Mouse (Mus musculus) 3134 (cell line): ENCODE results near the gene Caln1.

ENCODE experiments used
- DNase-seq: peaks from one replicate; pipeline ENCODE4 v3.0.0-alpha.2; 2011; ENCODE audit warnings: low spot score; ENCODE audit not compliant: insufficient read length; ENCODE audit errors: extremely low read depth

Caln1 gene

DNA sequence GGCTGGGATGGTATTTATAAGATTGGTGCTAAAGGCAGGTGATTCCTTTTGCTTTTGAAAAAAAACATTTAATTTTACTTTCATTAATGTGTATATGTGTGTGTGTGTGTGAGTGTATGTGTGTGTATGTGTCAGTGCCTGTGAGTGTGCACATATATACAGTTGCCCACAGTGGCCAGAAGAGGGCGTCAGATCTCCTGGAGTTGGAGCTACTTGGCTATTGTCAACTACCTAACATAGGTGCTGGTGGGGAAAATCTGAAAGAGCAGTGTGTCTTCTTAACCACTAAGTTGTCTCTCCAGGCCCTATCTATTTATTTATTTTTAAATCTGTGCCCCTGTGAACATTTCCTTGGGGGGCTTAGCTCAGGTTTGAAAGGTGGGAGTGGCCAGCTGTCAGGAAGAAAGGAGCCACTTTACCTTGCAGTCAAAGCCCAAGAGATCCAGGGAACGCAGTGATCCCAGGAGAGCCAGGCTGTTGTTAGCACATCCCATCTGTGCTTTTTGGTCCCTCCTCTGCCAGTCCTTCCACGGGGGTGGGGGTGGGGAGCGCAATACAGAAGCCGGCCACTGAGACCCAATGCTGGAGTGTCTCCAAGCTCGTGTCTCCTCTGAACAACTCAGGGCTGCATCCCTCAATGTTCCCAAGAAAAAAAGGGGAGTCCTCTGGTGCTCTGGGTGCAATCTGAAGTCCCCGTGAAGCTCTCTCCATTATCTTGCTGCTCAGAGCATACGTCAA lies 24.5 kb downstream of the Caln1 start:
- no peak for DNase-seq

DNA sequence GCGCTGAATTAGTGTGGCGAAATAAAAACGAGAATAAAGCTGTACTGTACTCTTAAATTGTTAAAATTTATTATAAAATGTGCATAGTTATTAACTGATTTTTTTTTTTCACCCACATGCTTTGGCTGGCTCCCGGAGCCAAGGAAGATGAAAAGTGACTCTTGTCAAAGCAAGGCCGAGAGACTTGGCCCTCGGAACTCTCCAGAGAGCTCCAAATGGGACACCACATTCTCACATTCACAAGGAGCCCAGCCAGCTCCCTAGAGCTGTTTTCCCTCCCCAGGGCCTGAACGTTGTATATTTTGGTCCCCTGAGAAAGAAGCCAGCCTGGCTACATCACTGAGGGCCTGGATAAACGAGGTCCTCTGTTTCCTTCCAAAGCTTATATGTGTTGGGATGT lies 25.1 kb downstream of the Caln1 start:
- DNase-seq: no peak

DNA sequence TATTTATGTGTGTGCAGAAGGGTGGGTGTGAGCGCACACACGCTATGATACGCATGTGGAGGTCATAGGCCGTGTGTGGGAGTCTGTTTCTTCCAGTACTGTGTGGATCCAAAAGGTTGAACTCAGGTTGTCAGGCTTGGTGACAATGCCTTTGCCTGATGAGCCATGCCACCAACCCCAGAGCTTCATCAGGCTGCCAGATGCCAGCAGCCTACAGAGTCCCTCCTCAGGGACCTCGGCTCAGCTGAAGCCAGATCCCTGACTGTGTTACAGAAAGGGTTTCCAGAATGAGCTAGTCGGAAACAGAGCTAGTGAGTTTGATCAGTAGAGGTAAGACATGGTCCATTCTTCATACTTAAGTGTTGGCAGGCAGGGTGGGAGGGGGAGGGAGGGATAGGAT lies 25.9 kb downstream of the Caln1 start:
- DNase-seq: no peak

DNA sequence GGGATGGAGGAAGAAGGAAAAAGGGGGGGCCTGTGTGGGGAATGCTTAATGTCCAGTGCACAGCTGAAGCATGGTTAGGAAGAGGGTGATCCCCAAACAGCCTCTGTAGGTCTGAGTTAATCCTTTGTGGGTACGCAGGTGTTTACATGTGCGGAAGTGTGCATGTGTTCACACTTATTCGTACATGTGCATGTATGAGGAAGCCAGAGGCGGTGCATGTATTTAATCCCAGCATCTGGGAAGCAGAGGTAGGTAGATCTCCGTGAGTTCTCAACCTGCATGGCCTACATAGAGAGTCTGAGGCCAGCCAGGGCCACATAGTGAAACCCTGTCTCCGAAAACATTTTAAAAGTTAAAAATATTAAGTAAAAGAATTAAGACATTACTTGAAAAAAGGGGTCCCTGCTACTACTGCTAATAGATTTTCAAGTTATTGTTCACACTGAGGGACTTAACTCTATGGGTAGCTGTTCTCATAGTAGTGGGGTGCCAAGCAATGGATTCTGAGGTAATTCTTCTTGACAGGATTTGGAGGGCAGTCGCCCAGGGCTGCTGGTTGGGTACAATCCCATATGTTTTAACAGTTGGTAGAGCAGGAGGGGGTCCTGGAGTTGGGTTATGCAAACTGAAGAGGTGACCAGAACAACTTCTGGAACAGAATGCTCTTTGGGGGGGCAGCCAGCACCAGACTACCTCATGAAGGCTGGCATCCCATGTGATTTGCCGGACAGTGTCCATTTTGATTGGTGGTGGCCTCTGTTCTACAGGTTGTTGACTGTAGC lies 31.1 kb downstream of the Caln1 start:
- DNase-seq: no peak

DNA sequence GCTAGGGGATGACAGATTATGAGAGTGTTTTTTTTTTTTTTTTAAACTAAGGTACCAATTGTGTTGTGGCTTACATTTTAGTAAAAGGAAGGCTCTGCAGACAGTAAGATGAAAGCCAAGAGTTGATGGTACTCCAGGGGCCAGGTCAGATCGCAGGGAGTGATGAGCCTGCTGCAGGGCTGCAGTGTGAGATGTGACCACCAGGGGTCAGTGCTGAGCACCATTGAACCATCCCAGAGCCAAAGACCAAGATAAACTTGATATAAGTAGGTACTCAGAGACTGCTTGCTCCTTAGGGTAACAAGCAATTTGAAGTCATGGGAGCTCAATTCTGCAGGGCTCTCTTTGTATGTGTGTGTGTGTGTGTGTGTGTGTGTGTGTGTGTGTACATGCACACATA lies 35.9 kb downstream of the Caln1 start:
- DNase-seq: peak; percentile 24

DNA sequence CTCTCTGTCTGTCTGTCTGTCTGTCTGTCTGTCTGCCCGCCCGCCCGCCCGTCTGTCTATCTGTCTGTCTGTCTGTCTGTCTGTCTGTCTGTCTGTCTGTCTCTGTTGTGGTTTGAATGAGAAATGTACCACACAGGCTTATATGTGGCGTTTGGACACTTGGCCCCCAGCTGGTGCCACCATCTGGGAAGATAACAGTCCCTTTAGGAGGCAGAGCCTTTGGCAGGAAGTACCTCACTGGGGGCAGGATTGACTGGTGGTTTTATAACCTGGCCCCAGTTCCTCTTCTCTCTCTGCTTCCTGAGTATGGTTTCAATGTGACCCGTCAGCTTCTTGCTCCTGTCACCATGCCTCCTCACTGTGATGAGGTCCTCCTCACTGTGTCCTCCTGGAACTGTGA lies 40.5 kb downstream of the Caln1 start:
- DNase-seq: no peak

DNA sequence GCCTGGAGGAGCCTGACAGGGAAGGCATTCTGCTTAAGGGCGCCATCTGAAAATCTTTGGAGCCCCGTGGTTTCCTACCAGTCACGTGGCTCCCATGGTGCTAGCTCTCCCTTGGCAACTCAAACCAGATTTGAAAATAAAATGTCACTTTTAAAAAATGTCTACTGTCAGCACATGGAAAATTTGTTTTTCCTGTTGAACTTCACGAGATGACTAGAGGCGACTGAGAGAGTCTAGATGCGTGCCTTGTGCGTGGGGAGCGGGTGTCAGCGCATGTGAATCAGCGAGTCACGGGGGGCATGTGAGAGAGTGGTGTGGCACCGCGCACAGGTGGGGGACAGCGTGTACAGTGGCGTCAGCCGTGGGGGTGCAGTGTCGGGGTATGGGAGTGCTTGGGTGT lies 42.3 kb downstream of the Caln1 start:
- DNase-seq: peak; percentile 6

DNA sequence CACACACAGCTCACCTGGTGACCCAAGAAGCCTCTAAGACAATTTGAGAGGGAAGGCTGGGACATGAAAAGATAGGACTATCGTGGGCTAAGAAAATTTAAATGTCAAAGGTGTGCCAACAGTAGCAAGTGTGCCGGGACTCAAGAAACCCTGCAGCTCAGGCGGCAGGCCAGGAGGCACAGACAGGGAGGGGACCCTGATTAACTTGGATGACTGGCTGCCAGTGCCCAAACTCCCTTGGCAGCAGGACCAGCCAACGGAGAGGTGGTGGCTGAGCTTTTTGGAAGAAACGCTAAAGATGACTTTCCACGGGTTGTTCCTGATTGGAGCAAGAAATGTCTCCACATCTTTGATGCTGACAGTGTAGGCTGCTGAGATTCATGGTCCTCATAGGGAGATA lies 78.2 kb downstream of the Caln1 start:
- no peak for DNase-seq

DNA sequence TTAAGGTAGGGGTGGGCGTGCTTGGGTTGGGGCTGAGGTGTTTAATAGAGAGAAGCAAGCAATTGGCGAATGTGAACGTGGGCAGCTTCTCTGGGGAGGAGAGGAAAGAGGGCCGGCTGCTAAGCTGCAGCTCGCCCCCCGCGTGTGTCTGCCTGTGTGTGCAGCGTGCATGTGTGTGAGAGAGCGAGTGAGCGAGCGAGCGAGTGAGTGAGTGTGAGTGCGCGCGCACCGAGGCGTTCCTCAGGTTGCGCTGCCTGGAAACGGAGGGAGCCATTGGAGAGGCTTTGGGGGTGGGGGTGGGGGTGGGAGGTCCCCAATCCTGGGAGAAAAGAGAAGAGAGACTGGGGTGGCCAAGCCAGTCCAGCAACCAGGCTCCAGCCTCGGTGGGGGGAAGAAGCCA lies 79.2 kb downstream of the Caln1 start:
- peak; percentile 5 for DNase-seq

DNA sequence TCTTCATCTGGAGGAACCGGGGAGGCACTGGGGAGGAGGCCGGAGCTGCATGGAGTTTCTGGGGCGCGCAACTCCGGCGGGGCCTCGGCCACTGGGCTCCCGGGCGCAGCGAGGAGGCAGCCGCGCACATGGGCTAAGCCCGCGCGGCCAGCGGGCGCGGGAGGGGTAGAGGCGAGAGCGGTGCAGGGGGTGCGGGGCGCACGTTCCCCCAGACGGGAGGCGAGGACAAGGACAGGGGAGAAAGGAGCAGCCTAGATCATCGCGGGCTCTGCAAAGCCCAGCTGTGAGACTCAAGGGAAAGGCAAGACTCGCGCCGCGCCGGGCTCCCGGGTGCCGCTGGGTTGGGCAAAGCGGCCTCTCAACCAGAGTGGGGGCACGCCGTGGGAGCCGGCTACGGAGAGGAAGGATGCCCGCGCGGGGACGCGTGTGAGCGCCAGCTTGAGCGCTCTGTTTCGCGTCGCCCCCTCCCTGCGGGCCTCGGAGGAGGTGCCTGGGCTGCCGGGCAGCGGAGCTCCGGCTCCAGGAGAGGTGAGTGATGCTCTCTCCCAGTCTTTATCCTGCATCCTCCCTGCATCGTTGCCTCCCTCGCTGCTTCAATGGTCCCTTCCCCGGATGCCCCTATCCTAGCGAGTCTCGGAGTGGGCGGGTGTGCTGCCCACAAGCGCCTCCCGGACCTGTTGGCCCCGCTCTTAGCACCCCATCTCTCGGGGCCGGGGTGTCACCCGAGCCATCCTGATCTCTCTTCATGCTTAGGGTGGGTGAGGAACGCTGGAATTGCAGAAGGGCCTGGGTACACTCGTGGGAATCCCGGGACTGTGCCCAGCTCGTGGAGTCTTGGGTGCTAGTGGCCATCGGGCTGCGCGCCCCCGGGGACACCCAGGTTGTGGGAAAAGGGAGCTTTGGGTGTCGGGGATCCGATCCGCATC lies 79.9 kb downstream of the Caln1 start:
- DNase-seq: peak; percentile 12

DNA sequence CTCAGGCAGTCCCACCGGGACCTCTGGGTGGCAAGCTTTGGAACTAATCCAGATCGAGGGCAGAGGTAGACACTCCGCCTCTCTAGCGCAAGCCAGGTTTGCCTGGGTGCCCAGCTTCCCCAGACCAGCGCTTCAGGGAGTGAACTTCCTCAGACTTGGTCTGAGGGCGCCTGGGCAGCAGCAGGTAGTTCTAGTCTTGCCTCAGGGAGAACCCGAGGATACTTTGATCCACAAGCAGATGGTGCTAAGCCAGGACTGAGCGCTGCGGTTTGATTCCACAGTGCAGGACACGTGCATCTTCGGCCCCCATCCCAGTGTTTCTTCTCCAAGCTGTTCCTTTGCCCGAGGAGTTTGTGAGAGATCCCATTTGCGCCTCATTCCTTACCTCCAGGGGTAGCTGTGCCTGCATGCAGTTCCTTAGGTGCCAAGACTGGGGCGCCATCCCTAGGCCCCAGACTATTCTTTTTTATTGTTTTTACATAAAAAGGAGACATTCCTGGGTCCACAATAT lies 80.8 kb downstream of the Caln1 start:
- DNase-seq: no peak

DNA sequence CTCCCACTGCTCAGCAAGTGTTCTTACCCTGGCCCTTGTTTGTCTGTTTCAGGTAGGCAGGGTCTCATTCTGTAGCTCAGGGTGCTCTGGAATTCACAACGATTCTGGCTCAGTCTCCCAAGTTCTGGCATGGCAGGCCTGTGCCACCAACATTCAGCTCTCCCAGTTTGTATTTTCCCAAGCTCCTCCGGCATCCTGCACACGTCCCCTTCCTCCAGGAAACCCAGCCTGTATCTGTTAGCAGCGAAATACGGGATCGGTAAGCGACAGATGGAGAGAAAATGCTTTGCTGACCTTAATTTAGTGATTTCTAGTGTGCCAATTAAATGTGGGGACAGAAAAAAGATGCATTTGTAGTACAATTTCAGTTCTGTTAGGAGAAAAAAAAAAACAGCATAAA lies 88.8 kb downstream of the Caln1 start:
- no peak for DNase-seq

DNA sequence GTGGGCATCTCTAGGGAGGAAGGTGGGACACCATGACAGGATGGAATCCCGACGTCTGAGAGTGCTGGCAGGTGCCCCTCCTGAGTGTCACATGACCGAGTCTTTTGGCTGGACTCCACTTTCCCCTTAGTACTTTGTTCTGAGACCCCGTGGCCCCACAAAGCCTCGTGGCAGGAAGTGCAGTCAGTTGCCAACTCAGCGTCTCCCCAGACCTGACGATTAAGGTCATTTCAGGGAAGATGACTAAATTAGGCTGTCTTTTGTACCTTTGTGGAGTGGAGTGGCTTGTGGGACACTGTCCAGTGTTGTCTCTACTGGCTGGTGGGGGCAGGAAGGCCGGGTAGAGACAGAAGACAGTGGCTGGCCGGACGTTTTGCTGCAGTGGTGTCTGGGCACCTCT lies 103.0 kb downstream of the Caln1 start:
- DNase-seq: peak; percentile 6

DNA sequence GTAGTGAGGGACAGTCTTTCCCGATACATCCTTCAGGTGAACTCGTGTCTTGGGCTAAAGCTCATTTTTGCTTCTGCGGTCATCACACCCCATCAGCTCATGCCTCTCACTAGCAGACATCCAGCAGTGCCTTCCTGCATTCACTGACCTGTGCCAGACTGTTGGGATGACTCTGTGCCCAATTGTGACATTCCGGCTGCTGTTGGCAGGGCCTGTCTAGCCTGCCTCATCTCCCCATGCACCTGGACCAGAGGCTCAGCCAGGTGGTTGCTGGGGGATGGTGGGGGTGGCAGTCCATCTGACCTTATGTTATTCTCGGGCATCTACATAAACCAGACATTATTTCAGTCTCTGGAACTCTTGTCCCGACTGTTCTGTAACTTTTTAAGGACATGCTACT lies 105.6 kb downstream of the Caln1 start:
- no peak for DNase-seq

DNA sequence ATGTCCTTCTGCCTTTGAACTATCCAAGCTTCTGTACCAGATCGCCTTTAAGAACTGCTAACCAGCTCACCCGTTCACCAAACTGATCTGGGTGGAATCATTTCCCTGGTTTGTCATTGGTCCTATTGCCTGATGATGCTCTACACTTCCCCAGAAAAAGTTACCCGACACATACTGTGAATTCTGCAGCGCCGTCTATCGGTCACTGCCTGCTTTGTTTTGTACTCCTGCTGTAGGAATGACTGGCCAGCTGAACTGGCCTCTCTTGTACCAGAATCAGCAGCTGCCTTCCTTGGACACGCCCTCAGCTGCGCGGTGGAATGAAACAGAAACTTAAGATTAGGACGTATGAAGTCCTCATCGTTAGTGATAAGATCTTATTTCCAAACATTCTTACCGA lies 107.5 kb downstream of the Caln1 start:
- no peak for DNase-seq

DNA sequence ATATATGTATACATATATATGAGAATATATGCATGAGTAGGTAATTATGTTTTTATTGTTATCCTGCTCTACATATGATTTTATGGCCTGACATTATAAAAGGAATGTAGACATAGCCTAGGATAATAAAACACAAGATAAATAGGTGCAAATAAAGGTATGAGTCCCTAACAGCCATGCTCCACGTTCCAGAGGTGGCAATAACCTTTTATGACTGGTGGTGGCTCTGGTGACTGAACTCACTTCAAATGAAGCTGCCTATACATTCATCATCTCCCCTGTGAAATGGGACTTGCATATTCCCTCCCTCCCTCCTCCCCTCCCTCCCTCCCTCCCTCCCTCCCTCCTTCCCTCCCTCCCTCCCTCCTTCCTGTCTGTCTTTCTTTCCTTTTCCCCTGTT lies 111.0 kb downstream of the Caln1 start:
- no peak for DNase-seq

DNA sequence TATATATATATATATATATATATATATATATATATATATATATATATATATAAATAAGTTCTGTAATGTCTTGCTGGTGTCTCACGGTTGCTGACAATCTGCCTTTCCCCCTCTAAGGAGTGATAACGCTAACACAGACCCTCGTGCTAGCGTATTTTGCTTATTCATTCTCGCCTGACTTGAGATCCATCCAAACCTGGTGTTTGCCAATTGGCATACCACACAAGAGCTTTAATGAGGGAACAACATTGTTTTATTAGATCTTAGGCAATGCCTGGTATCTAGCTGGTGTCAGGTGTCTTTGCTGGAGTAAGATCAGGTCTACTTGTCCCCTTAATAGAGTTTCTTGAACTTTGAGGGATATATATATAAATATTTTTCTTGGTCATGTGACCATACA lies 122.2 kb downstream of the Caln1 start:
- DNase-seq: no peak

DNA sequence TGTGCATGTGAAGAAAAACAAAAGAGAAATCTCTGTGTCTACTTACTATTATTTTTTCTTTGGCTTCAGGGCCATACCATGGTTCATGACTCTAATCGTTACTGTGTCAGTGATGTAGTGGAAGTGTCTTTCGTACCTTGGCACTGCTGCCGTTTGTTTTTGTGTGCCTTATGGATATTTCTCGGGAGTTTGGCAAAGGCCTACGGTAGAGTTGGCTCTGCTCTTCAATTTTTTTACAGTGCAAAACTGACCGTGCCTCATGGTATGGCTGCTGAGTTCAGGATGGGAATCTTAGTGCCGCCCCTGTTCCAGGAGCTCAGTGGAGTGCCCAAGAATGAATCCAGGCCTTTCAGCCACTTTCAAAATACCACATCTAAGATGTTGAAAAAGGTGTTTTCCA lies 123.0 kb downstream of the Caln1 start:
- DNase-seq: no peak

DNA sequence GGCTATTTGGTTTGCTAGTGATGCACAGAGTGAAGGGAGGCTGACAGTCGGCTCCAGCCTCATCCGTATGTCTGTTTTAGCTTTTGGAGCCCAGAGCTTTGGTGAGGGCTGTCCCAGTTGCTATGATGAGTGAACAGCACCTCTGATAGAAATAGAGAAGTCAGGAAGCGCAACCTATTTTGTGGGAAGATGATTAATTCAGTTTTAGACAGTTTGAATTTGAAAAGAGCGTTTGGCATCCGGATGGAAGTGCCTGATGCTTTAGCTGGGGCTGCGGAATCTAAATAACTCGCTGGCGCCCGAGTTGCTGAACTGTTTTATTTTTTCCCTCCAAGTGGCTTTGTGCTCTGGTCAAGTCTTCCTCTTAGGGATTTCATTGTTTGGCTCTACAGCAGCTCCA lies 133.3 kb downstream of the Caln1 start:
- no peak for DNase-seq

DNA sequence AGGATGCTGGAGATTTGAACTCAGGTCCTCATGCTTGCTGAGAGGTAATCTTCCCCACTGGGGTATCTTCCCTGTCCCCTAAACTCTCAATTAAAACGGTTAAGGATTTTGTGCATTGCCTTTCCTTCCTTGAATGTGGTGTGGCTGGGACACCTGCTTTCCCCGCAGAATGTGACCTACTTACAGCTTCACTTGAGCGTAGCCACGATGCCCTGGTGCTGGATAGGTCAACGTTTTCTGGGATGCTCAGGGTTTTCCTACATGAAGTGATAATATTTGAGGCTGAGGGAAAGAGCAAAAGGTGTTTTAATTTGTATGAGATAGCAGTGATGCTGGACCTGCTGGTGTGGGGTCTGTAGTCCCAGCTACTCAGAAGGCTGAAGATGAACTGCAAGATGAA lies 135.6 kb downstream of the Caln1 start:
- no peak for DNase-seq

DNA sequence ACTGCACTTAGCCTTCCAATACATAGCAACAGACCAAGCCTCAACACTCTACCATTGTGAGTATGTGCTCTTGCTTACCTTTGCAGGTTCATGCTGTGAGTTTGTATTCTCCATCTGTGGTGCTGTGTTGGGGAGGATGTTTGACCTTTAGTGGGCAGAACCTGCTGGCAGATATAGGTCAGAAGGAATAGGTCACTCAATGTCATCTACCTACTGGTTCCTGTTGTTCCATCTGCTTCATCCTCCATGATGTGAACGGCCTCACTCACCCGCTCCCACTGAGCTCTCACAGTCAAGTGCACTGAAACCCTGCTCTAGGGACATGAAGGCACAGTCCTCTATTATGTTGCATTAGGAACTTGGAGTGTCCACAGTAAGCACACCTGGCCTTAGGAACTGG lies 141.3 kb downstream of the Caln1 start:
- no peak for DNase-seq
